Mouse (Mus musculus) lung, adult 2 months (tissue): ENCODE data around the gene G0s2. TPM values are rescaled to one million over a fixed set of nuclear protein-coding genes. Genes with fewer than 3 reads are reported as not detected.

Experiments
- DNase-seq: peaks from one replicate; pipeline ENCODE4 v3.0.0; 2022
- H3K4me1 ChIP-seq: fragments of 200-500 bp; 2 replicates; pipeline ENCODE4 v1.6.1; 2011; ENCODE audit warnings: low read length; ENCODE audit not compliant: control insufficient read depth, insufficient read depth
- H3K4me3 ChIP-seq: fragments of 200-500 bp; replicated peaks from 2 replicates; pipeline ENCODE3; 2011; ENCODE audit warnings: low read depth, mild to moderate bottlenecking, control low read depth, low read length; ENCODE audit errors: extremely low read depth
- CTCF ChIP-seq: fragments of 200-500 bp; IDR thresholded peaks from 2 replicates; pipeline ENCODE4 v1.5.1; 2011; ENCODE audit warnings: mild to moderate bottlenecking, low read length, control low read depth; ENCODE audit not compliant: insufficient read depth
- POLR2A ChIP-seq: fragments of 200-500 bp; IDR thresholded peaks from 2 replicates; pipeline ENCODE4 v1.6.1; 2011; ENCODE audit warnings: low read depth, mild to moderate bottlenecking, control low read depth, low read length, borderline replicate concordance; ENCODE audit errors: extremely low read depth
- WGBS: fragments of 180-500 bp; shearing (Covaris S2); methylation state at CpG from one replicate; pipeline ENCODE4 v1.1.7; 2018; 5-methylcytosine and 5-hydroxymethylcytosine counted together
- polyA plus RNA-seq: library from polyadenylated mRNA; depleted of rRNA; stranded (reverse); fragments of >200 nt; gene quantifications from 2 replicates; pipeline ENCODE4 v1.2.3, GENCODE M21; 2012

G0s2 gene
- polyA plus RNA-seq, 1 experiment: 180 TPM

- H3K4me3 ChIP-seq: peak overlapping the region; percentile 69
- no peaks in the 10 kb centered on the region; the same call in 1 of the 2 replicates for H3K4me1 ChIP-seq
- no peak for DNase-seq
- 48% methylated on average over 24 of the region's 24 CpGs for WGBS
- TF ChIP-seq CTCF (no peak), POLR2A (no peak; the same call in 1 of the 2 replicates)
Measured at GRCm38 (mm10) chr1:193272137-193272915, 691 bp downstream of the G0s2 start.

DNA sequence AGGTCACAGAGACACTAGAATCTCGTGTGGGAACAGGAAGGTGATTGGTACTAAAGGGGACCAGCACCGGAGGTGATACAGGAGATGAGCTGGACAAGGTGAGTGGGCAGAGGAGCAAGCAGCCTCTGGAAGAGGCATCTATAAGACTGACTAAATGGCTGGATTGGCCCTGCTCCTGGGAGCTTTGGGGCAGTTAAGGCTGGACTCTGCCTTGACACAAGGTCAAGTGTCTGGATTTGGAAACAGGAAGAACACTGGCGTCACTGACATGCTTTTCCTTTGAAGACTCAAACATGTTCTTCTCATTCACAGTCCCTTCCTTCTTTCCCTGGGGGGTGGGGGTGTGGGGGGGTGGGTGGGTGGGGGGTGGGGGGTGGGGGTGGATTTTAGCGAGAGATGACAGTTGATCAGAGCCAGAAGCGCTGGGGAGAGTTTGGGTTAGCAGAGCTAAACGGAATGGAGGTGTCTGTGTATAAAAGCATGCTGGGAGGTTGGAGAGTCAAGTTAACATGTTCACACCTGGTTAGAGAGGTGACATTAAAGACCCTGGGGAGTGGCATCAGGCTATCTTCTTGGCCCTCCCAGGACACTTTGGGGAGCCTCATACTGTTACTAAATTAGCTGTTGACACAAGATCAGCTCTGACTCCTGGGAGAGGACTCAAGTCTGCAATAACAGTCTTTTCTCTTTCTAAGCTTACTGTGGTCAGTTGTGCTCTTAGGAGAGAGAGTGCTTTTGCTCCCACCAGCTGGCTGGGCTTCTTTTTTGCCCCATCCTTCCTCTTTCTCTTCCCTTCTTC, 1.9 kb downstream of the G0s2 start:
- WGBS: 33% methylated on average over 6 of the region's 6 CpGs
- no peak for TF ChIP-seq CTCF
- peak; percentile 12; the same call in 1 of the 2 replicates for TF ChIP-seq POLR2A
- no peak for DNase-seq
- Histone ChIP-seq H3K4me3 (peak overlapping the region; percentile 28), H3K4me1 (no peaks in the 10 kb centered on the region; the same call in 1 of the 2 replicates)

DNA sequence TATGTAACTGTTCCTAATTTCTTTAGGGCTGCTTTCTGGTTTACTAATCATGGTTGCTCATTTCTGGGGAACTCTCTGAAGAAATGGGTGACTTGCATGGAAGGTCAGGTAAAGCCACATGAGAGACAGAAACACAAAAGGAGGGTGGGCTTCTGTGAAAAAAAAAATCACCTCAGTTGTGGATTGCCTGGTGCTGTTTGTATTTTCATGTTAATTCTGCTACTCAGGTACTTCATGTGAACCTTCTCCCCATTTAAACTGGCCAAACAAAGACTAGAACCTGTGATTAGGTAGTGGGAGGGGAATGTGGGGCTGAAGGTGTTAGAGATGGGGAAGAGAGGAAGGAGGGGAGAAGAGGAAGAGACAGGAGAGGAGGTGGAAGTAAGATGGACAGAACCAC, 7.3 kb downstream of the G0s2 start:
- DNase-seq: no peak
- peaks cover 6% of the 10 kb centered on the region; the same call in 1 of the 2 replicates for H3K4me1 ChIP-seq
- H3K4me3 ChIP-seq: no peak overlapping the region
- TF ChIP-seq CTCF: no peak
- TF ChIP-seq POLR2A: no peak

GRCm38 (mm10) chr1:193263955-193264598, 8.9 kb downstream of the G0s2 start, which contains the start of gene Hsd11b1:
TSS of gene Hsd11b1 (minus strand) at chr1:193264075.
- TF ChIP-seq CTCF: no peak
- TF ChIP-seq POLR2A: no peak
- H3K4me1 ChIP-seq: peaks cover 6% of the 10 kb centered on the region; the same call in 1 of the 2 replicates
- DNase-seq: no peak
- H3K4me3 ChIP-seq: peak within 1 kb of the TSS; percentile 68
- WGBS: 49% methylated on average over 5 of the region's 5 CpGs

GRCm38 (mm10) chr1:193263026-193263907, 9.8 kb downstream of the G0s2 start:
- no peak for DNase-seq
- Histone ChIP-seq H3K4me1 (peaks cover 6% of the 10 kb centered on the region; the same call in 1 of the 2 replicates), H3K4me3 (peak overlapping the region; percentile 68)
- no peak for TF ChIP-seq CTCF
- TF ChIP-seq POLR2A: 0 out of 2 replicates have a peak, but pooled peaks have one; percentile 7
- 57% methylated on average over 8 of the region's 8 CpGs for WGBS

DNA sequence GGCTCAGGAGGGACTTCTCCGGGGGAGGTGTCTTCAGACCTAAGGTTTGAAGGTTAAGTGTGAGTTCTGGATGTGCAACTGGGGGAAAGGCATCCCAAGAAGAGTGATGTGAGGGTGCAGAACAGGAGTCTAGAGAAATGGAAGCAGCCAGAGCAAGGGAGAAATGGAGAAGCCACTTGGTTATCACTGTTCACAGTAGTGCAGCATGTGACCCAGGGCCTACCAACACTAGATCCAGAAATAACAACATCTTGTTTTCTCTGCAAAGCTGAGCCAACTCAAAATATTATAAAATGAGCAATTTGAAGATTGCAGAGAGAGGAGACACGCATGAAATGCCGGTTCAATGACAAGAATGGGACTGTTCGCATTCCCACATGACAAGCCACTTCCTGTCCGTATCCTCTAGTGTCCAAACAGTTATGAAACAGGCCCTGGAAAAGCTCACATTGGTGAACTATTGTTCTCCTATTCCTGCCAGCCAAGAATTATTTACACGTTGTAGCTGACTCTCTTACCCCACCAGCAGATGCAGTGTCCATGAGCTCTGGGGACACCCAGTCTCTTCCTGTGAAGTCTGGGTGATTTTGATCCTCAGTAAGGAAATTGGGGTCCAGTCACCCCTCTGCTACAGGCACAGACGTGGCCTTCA, 11.0 kb downstream of the G0s2 start:
- Histone ChIP-seq H3K4me3 (peak overlapping the region; percentile 38), H3K4me1 (peaks cover 6% of the 10 kb centered on the region; the same call in 1 of the 2 replicates)
- WGBS: 39% methylated on average over 7 of the region's 7 CpGs
- no peak for DNase-seq
- peak; percentile 46; the same call in 1 of the 2 replicates for TF ChIP-seq POLR2A
- TF ChIP-seq CTCF: no peak

GRCm38 (mm10) chr1:193259559-193259958, 13.5 kb downstream of the G0s2 start:
- TF ChIP-seq POLR2A: no peak
- TF ChIP-seq CTCF: no peak
- H3K4me3 ChIP-seq: no peak overlapping the region
- no peak for DNase-seq
- peaks cover 6% of the 10 kb centered on the region; the same call in 1 of the 2 replicates for H3K4me1 ChIP-seq
- 80% methylated on average over 9 of the region's 9 CpGs for WGBS

GRCm38 (mm10) chr1:193256621-193257098, 16.4 kb downstream of the G0s2 start:
- 34% methylated on average over 5 of the region's 5 CpGs for WGBS
- H3K4me3 ChIP-seq: no peak overlapping the region
- DNase-seq: no peak
- no peak for TF ChIP-seq CTCF
- no peak for TF ChIP-seq POLR2A
- no peaks in the 10 kb centered on the region; the same call in 1 of the 2 replicates for H3K4me1 ChIP-seq
